ENCODE assay signal across 14 mouse cellular contexts in the genomic region with DNA sequence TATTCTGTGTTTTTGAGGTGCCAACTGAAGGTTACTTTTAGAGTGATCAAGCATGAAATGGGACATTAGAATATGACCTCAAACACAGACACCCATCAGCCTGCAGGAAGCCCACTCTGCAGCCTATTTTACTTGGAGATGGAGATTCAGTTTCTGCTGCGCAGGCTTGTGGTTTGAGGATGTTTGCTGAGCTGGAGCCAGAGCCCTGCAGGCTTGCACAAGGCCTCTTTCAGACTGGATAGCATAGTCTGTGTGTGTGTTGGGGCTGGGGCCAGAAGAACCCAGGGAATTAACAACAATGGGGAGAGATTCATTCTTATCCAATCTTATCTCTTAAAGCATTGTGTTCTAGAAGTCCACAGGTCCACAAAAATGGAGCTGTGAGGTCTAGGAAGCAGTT.
"Had no signal": no experiment of that assay in that cellular context is flagged by ENCODE, and none has a peak within 500 bp of the region (broad histone marks: within the 10 kb centered on the region; RNA-seq: fewer than 3 reads in every experiment).

No protein-coding gene starts in this region.

- H3K9me3 ChIP-seq: limb, embryonic 15.5 days; liver, embryonic 13.5 days; midbrain, embryonic 13.5 days; neural tube, embryonic 15.5 days had no signal

- H3K36me3 ChIP-seq: limb, embryonic 15.5 days; liver, embryonic 13.5 days; midbrain, embryonic 13.5 days; neural tube, embryonic 15.5 days had no signal

- H3K27ac ChIP-seq: kidney, postnatal 0 days; limb, embryonic 15.5 days; liver, embryonic 13.5 days; midbrain, embryonic 13.5 days; neural tube, embryonic 15.5 days; stomach, postnatal 0 days had no signal

- H3K4me1 ChIP-seq: liver, embryonic 13.5 days had no signal

- H3K9ac ChIP-seq: limb, embryonic 15.5 days; liver, embryonic 13.5 days; midbrain, embryonic 13.5 days; neural tube, embryonic 15.5 days had no signal

- H3K4me2 ChIP-seq: limb, embryonic 15.5 days; liver, embryonic 13.5 days; midbrain, embryonic 13.5 days; neural tube, embryonic 15.5 days had no signal

- ATAC-seq: midbrain, embryonic 13.5 days had no signal

- H3K27me3 ChIP-seq: limb, embryonic 15.5 days; liver, embryonic 13.5 days; midbrain, embryonic 13.5 days; neural tube, embryonic 15.5 days had no signal

- DNase-seq: kidney, adult 9 months; kidney, postnatal 36 days; layer of hippocampus, adult 9-11 months; layer of hippocampus, postnatal 36 days; liver, embryonic 13.5 days; lung, adult 18-20 months; lung, postnatal 10 days; thymus, adult 18-20 months; thymus, postnatal 25 days had no signal

- H3K4me3 ChIP-seq: limb, embryonic 15.5 days; liver, embryonic 13.5 days; midbrain, embryonic 13.5 days; neural tube, embryonic 15.5 days had no signal
